Mouse (Mus musculus): Measurements from ENCODE around the gene Bag1.
"Not testable (repeated sequence)": the region's sequence is repeated elsewhere in the genome, so short reads cannot be mapped to it uniquely, and the experiment has no call there.

The Bag1 gene

GRCm38 (mm10) chr4:40936175-40936839, 11.8 kb downstream of the Bag1 start:
- DNase-seq (ENCODE audit: low read depth, low spot score): no peak

- not testable (repeated sequence) for DNase-seq (ENCODE audit: low read depth, low spot score)
Measured at GRCm38 (mm10) chr4:40934369-40934768, 13.7 kb downstream of the Bag1 start.

- no peak for DNase-seq (ENCODE audit: low read depth, low spot score)
Measured at GRCm38 (mm10) chr4:40933694-40934093, 14.4 kb downstream of the Bag1 start.

GRCm38 (mm10) chr4:40929046-40929445, 19.0 kb downstream of the Bag1 start:
- no peak for DNase-seq (ENCODE audit: low read depth, low spot score)

GRCm38 (mm10) chr4:40925568-40925967, 22.5 kb downstream of the Bag1 start:
- DNase-seq (ENCODE audit: low read depth, low spot score): no peak

GRCm38 (mm10) chr4:40923087-40923651, 24.9 kb downstream of the Bag1 start:
- no peak for DNase-seq (ENCODE audit: low read depth, low spot score)

GRCm38 (mm10) chr4:40921288-40921687, 26.8 kb downstream of the Bag1 start:
- DNase-seq (ENCODE audit: low read depth, low spot score): no peak

GRCm38 (mm10) chr4:40920576-40920975, 27.5 kb downstream of the Bag1 start:
- DNase-seq (ENCODE audit: low read depth, low spot score): no peak

GRCm38 (mm10) chr4:40919785-40920184, 28.3 kb downstream of the Bag1 start, which contains the start of gene Spink4:
Gene Spink4 (plus strand): TSS chr4:40920052.
- no peak for DNase-seq (ENCODE audit: low read depth, low spot score)

- no peak for DNase-seq (ENCODE audit: low read depth, low spot score)
Measured at GRCm38 (mm10) chr4:40916592-40917155, 31.4 kb downstream of the Bag1 start.

- no peak for DNase-seq (ENCODE audit: low read depth, low spot score)
Measured at GRCm38 (mm10) chr4:40915947-40916346, 32.1 kb downstream of the Bag1 start.

- DNase-seq (ENCODE audit: low read depth, low spot score): no peak
Measured at GRCm38 (mm10) chr4:40914287-40914867, 33.7 kb downstream of the Bag1 start.

- no peak for DNase-seq (ENCODE audit: low read depth, low spot score)
Measured at GRCm38 (mm10) chr4:40908261-40908969, 39.7 kb downstream of the Bag1 start.

GRCm38 (mm10) chr4:40906298-40906697, 41.8 kb downstream of the Bag1 start:
- no peak for DNase-seq (ENCODE audit: low read depth, low spot score)

GRCm38 (mm10) chr4:40900612-40901011, 47.5 kb downstream of the Bag1 start:
- no peak for DNase-seq (ENCODE audit: low read depth, low spot score)

- no peak for DNase-seq (ENCODE audit: low read depth, low spot score)
Measured at GRCm38 (mm10) chr4:40900071-40900470, 48.0 kb downstream of the Bag1 start.

GRCm38 (mm10) chr4:40899264-40899663, 48.8 kb downstream of the Bag1 start:
- no peak for DNase-seq (ENCODE audit: low read depth, low spot score)

GRCm38 (mm10) chr4:40898476-40899044, 49.5 kb downstream of the Bag1 start:
- no peak for DNase-seq (ENCODE audit: low read depth, low spot score)

GRCm38 (mm10) chr4:40895646-40896045, 52.4 kb downstream of the Bag1 start:
- DNase-seq (ENCODE audit: low read depth, low spot score): no peak

- no peak for DNase-seq (ENCODE audit: low read depth, low spot score)
Measured at GRCm38 (mm10) chr4:40895118-40895517, 53.0 kb downstream of the Bag1 start.

- no peak for DNase-seq (ENCODE audit: low read depth, low spot score)
Measured at GRCm38 (mm10) chr4:40891206-40891605, 56.9 kb downstream of the Bag1 start.

- no peak for DNase-seq (ENCODE audit: low read depth, low spot score)
Measured at GRCm38 (mm10) chr4:40889983-40890382, 58.1 kb downstream of the Bag1 start.
